Mouse (Mus musculus) liver, adult (tissue): ENCODE measurements around the gene Dlk1.

ENCODE experiments used
- GATA4 ChIP-seq: IDR thresholded peaks from 2 replicates; pipeline ENCODE4 v1.6.1; 2014; ENCODE audit warnings: mild to moderate bottlenecking, low read length; ENCODE audit not compliant: insufficient replicate concordance

The Dlk1 gene

GRCm38 (mm10) chr12:109425982-109426381 lies 26.6 kb upstream of the Dlk1 start:
- no peak for TF ChIP-seq GATA4

GRCm38 (mm10) chr12:109432475-109433130 lies 20.0 kb upstream of the Dlk1 start:
- no peak for TF ChIP-seq GATA4

GRCm38 (mm10) chr12:109436367-109436807 lies 16.2 kb upstream of the Dlk1 start:
- TF ChIP-seq GATA4: no peak

- TF ChIP-seq GATA4: no peak
Observed at GRCm38 (mm10) chr12:109436852-109437251, 15.8 kb upstream of the Dlk1 start.

DNA sequence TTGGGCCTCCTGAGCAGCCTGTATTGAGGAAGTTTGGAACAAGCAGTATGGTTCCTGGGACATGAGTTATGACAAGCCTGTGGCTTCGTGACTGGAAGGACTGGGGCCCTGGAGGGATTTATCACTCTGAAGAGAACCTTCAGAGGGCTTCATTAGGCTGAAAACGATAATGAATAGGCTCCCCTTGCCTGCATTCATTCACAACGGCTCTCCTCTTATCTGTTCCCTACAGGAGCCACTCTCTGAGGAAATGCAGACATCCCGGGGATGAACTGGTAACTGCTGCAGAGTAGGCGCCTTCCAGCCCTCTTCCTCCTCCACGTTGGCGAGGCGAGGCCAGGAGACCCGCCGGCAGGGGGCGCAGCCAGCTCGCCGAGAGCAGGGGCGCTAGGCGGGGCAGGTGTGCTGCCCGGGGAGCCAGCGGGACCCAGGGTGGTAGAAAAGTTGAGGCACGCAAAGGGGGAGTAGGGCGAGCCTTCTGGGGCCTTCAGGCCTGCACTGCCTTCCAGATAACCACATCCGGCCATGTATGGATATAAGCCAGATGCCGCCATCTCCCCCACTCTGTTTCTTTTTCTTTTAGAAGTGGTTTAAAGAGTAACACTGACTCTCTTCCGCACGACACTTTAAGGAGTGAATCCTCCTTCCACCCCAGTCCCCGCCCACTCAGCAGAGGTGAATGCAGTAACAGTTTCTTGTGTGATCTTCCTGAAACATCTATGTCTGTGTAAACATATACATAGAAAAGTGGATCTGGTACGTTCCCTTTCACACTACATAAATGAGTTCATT lies 14.9 kb upstream of the Dlk1 start:
- TF ChIP-seq GATA4: no peak

DNA sequence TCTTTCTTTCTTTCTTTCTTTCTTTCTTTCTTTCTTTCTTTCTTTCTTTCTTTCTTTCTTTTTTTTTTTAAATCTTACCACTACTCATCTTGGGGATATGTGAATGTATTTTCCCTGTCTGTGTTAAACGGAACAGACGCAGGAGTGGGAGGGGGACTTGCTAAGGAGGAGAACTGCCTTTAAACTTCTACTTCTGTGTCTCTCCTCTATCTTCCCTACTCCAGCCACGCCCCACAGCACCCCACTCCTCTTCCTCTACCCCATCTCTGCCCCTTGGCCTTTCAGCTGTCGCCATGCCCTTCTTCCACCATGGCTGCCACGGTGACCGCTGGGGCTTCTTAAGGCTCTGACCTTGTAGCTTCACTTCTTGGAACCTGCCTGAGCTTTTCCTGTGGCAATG lies 14.2 kb upstream of the Dlk1 start:
- TF ChIP-seq GATA4: no peak

DNA sequence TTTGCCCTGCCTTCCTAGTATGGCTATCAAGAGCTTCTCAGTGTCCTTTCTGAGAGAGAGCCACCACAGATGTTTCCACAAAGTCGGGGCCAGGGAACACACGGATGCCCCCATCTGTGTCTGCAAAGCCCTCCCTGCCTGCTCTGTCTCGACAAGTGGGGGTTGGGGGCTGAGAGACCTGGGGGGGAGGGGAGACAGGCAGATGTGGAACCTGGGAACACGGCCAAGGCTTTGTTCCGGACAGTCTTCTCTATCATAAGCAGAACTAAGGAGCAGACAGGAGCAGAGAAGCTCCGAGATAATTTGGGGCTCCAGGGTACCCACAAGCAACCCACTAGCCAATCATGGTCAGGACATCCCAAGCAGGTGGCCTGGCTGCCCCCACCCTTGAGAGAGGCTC lies 12.6 kb upstream of the Dlk1 start:
- no peak for TF ChIP-seq GATA4

DNA sequence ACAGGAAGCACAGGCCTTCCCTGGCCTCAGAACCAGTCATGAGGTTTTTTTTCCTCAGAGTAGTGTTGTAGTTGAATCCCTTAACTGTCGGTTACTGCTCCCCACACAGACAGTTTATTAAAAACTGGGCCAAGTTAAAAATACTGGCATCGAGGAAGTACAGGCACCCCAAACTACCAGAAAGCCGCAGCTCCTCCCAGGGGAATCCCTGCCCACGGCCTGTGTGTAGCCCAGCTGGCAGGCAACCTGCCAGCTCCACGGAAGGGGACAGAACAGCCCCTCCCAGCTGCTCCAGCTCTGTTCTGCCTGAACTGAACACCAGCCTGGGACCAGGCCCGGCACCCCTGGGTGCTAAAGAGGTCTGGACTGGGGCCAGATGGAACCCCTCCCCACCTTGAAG lies 11.3 kb upstream of the Dlk1 start:
- no peak for TF ChIP-seq GATA4

DNA sequence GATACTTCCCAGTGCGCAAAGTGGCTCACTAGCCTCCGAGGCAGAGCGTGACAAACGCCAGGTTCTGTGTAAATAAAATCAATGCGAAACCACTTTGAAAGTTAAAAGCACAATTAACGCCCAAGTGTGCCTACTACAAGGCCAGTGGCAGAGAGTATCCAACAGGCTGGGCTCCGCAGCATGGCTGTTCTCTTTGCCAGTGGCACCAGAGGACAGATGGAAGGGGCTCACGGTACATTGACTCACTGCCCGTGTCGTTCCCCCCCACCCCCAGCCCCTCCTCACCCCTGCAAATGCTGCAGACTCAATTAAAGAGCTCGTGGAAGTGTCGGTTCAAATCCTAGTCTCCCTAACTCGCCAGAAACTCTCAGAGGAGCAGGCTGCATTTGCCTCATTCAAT lies 10.5 kb upstream of the Dlk1 start:
- TF ChIP-seq GATA4: no peak

GRCm38 (mm10) chr12:109443276-109443675 lies 9.3 kb upstream of the Dlk1 start:
- no peak for TF ChIP-seq GATA4

GRCm38 (mm10) chr12:109444999-109445398 lies 7.6 kb upstream of the Dlk1 start:
- TF ChIP-seq GATA4: no peak

DNA sequence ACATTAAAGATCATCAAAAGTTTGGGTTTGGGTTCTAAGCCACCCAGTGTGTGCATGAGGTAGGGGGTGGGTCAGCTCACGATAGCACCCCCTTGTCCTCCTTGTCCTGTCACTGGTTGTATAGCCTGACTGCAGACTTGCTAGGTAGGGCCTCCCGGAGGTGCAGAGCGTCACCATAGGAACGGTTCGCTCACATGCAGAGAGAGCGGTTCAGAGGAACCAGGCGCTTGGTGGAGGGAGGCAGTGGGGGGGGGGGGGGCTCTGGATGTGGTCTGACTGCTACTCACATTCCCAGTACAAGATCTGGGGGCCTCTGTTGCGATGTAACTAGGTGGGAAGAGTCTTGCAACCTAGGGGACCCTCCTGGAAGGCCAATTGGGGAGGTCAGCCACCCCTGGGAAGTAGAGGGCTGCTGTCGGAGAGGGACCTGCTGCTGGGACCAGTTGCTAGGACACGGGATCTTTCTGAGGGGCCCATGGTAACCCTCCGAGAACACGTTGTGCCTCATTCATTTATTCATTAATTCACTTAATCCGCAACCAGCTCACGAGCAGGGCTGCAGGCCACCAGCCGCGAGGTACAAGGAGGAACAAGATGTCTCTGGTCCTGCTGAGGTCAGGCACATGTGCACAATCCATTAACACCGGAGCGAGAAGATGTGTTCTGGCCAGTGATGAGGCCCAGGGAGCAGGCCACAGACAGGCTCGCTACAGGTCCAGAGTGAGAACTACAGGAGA lies 7.0 kb upstream of the Dlk1 start:
- no peak for TF ChIP-seq GATA4

DNA sequence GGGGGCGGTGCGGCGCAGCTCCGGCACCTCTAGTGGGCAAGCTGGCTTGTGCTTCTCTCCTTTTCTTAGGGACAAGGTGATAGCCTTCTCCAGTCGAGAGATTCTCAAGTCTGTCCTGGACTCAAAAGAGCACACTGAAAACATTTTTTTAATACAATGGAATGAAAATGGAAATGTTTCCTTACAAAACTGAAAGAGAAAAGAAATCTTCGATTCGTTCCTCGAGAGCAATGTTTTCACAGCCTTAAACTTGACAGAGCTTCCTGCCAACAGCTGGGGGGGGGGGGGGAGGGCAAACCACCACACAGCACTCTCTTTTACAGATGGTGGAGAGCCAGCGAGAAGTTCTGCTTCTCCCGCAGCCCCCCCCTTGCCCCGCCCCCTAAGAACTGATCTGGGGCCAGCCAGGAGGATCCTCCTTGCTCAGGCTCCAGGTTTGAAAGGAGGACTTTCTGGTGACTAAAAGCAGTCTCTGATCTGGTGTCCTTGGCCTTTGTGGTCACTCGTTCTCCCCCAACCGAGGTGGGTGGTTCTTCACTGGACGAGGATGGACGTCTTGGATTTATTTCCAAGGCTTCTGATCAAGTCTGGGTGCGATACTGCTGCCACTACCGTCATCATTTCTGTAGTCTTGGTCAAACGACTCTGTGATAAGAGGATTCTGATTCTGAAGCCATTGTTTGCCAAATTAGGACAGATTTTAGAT lies 6.2 kb upstream of the Dlk1 start:
- no peak for TF ChIP-seq GATA4

- no peak for TF ChIP-seq GATA4
Observed at GRCm38 (mm10) chr12:109449421-109450411, 2.9 kb upstream of the Dlk1 start.
